Mouse (Mus musculus) megakaryocyte, embryonic 14.5 days (primary cell): ENCODE measurements around the gene Ccnb1ip1. TPM values are rescaled to one million over a fixed set of nuclear protein-coding genes. Genes with fewer than 3 reads are reported as not detected.

Experiments
- H3K27me3 ChIP-seq: replicated peaks from 2 replicates; pipeline ENCODE3; 2012; ENCODE audit warnings: inconsistent platforms
- H3K36me3 ChIP-seq: replicated peaks from 2 replicates; pipeline ENCODE3; 2012; ENCODE audit warnings: low read length, inconsistent platforms, mixed read lengths
- H3K4me1 ChIP-seq: 2 replicates; pipeline ENCODE4 v1.6.1; 2012; ENCODE audit warnings: inconsistent platforms
- H3K4me3 ChIP-seq: replicated peaks from 2 replicates; pipeline ENCODE3; 2012; ENCODE audit warnings: moderate library complexity, mild to moderate bottlenecking, inconsistent platforms
- H3K9me3 ChIP-seq: 2 replicates; pipeline ENCODE4 v1.6.1; 2012; ENCODE audit warnings: inconsistent platforms
- FLI1 ChIP-seq: IDR thresholded peaks from 2 replicates; pipeline ENCODE4 v1.6.1; 2012; ENCODE audit warnings: low read length, inconsistent platforms, mixed read lengths
- GATA1 ChIP-seq: IDR thresholded peaks from 3 replicates; pipeline ENCODE4 v1.6.1; 2012; ENCODE audit warnings: mixed read lengths, low read length, inconsistent platforms, borderline replicate concordance
- polyA plus RNA-seq: library from polyadenylated mRNA; stranded (reverse); fragments of >175 nt; gene quantifications from 2 replicates; pipeline ENCODE4 v1.2.3, GENCODE M21; 2012; ENCODE audit warnings: low replicate concordance; ENCODE audit not compliant: insufficient read depth

Gene Ccnb1ip1
- polyA plus RNA-seq, 1 experiment: not detected

DNA sequence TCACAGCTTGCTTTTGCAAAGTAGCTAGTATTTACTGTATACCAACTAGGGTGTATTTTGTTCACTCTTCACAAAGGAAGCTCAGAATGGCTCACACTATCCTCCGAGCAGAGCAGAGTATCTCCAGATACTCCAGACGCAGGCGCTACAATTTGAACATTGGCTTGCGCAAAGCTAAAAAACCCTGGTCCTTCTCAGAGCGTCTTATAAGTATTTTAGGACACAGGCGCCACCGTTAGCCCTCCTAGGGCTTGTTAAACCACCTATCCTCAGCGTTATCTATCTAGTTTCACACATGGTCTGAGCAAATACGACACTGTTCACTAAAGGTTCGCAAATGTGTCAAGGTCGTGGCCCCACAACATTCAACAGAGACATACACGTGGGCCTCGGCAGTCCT lies 2.8 kb downstream of the Ccnb1ip1 start:
- peaks cover 36% of the 10 kb centered on the region for H3K4me1 ChIP-seq
- H3K9me3 ChIP-seq: no peaks in the 10 kb centered on the region
- no peaks in the 10 kb centered on the region for H3K27me3 ChIP-seq
- TF ChIP-seq GATA1: no peak
- TF ChIP-seq FLI1: no peak
- peak overlapping the region; percentile 92 for H3K4me3 ChIP-seq
- H3K36me3 ChIP-seq: peaks cover 2% of the 10 kb centered on the region

DNA sequence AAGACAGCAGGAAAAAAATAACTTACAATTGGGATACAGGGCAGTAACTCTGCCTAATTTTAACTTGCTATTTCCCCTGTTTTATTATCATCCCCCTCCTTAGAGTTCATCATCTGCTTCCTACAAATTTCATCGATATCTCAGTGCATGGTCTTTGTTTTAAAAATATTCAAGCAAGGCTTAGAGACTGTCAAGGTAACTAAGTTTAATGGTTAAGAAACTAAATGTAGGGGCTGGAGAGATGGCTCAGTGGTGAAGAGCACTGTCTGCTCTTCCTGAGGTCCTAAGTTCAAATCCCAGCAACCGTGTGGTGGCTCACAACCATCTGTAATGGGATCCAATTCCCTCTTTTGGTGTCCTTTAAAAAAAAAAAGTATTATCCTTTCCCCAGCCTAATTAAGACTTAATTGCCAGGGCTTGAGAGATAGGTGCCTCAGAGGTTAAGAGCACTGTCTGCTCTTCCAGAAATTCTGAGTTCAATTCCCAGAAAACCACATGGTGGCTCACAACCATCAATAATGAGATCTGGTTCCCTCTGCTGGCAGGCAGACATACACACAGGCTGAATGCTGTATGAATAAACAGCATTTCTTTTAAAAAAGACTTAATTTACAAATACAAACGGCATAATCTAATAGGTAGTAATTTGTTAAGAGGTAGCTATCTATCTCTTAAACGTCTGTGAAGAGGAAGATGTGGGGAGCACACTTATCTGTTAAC lies 4.5 kb downstream of the Ccnb1ip1 start:
- TF ChIP-seq GATA1: no peak
- no peak for TF ChIP-seq FLI1
- no peaks in the 10 kb centered on the region for H3K9me3 ChIP-seq
- H3K36me3 ChIP-seq: peaks cover 15% of the 10 kb centered on the region
- H3K27me3 ChIP-seq: no peaks in the 10 kb centered on the region
- H3K4me1 ChIP-seq: peaks cover 36% of the 10 kb centered on the region
- H3K4me3 ChIP-seq: peak overlapping the region; percentile 92

DNA sequence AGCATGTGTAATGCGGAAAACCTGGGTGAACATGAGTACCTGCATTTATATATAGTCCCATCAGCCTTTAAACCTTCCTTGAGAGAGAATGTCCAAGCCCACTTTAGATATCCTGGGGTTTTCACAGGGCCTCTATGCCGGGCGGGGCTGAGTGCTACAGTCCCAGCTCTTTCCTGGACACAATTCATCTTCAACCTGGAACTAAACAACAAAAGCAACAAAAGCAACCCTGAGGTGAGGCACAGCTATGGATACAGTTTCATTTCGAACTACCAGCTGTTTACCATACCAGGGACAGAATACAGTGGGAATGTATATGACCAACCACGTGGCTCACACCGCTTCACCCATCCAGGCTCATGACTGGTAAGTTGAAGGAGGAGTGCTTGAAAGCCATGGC lies 5.1 kb downstream of the Ccnb1ip1 start:
- Histone ChIP-seq H3K4me3 (peak overlapping the region; percentile 78), H3K36me3 (peaks cover 18% of the 10 kb centered on the region), H3K9me3 (no peaks in the 10 kb centered on the region), H3K4me1 (peaks cover 36% of the 10 kb centered on the region), H3K27me3 (no peaks in the 10 kb centered on the region)
- no peak for TF ChIP-seq GATA1
- no peak for TF ChIP-seq FLI1

- H3K9me3 ChIP-seq: no peaks in the 10 kb centered on the region
- peak overlapping the region; percentile 80 for H3K4me3 ChIP-seq
- no peak for TF ChIP-seq FLI1
- no peak for TF ChIP-seq GATA1
- H3K27me3 ChIP-seq: no peaks in the 10 kb centered on the region
- H3K36me3 ChIP-seq: peaks cover 38% of the 10 kb centered on the region
- H3K4me1 ChIP-seq: peaks cover 33% of the 10 kb centered on the region
These were observed 7.9 kb downstream of the Ccnb1ip1 start for GRCm38 (mm10) chr14:50799502-50800259.

- no peak for TF ChIP-seq FLI1
- no peak for TF ChIP-seq GATA1
- Histone ChIP-seq H3K36me3 (peaks cover 40% of the 10 kb centered on the region), H3K4me3 (no peak overlapping the region)
These were observed 9.0 kb downstream of the Ccnb1ip1 start for GRCm38 (mm10) chr14:50798512-50798911.

GRCm38 (mm10) chr14:50796464-50796863 lies 11.1 kb downstream of the Ccnb1ip1 start:
- no peaks in the 10 kb centered on the region for H3K9me3 ChIP-seq
- H3K36me3 ChIP-seq: peaks cover 53% of the 10 kb centered on the region
- no peaks in the 10 kb centered on the region for H3K27me3 ChIP-seq
- peaks cover 7% of the 10 kb centered on the region for H3K4me1 ChIP-seq
- TF ChIP-seq FLI1 (no peak), GATA1 (no peak)
- no peak overlapping the region for H3K4me3 ChIP-seq

More at GRCm38 (mm10) chr14:50798512-50798911, 9.0 kb downstream of the Ccnb1ip1 start:
- Histone ChIP-seq H3K27me3 (no peaks in the 10 kb centered on the region), H3K4me1 (peaks cover 25% of the 10 kb centered on the region), H3K9me3 (no peaks in the 10 kb centered on the region)

DNA sequence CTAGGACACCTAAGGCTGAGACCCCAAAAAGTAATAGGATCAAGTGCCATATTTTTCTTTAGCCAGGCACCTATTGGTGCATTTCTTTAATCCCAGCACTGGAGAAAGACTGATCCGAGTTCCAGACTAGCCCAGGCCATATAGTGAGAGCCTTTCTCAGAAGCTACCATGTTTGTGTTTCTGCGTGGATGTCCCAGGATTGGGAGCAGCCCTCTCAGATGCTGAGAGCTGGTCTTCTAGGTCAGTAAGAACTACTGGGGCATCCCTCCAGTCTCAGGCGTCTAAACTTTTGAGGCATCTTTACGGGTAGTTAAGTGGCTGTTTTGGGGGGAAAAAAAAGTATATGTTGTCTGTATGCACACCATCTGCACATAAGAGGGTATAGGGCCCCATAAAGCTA lies 11.6 kb downstream of the Ccnb1ip1 start:
- H3K4me3 ChIP-seq: no peak overlapping the region
- H3K4me1 ChIP-seq: peaks cover 7% of the 10 kb centered on the region
- no peaks in the 10 kb centered on the region for H3K27me3 ChIP-seq
- H3K36me3 ChIP-seq: peaks cover 54% of the 10 kb centered on the region
- no peaks in the 10 kb centered on the region for H3K9me3 ChIP-seq
- TF ChIP-seq GATA1 (no peak), FLI1 (no peak)

DNA sequence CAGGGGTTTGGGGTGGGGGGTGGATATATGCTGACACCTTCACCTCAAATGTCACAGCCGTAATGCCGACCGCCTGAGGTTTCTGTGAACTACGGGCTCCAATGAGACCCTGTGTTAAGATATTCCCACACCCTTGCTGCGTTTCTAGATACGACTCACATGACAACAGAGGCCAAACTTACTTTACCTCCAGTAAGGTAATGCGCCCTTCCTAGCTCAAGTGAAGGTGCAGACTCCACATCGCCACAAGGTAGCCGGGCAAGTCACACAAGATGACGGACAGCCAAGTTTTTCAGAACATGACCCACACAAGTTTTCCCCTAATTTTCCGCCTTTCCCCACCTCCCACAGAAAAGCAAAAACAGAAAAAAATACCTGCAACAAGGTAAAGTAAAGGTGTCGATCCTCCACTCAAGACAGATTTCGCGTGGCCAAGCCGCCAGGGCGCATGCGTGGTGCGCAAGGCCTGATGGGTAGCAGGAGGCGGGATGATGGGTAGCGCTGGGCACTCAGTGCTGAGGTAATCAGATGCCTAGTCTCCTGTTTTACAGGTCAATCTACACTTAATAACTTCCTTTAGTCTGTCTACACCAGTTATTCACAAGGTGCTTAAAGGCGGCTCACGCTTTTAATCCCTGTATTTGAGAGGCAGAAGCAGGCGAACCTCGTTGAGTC lies 12.1 kb downstream of the Ccnb1ip1 start:
- Histone ChIP-seq H3K4me3 (no peak overlapping the region), H3K9me3 (no peaks in the 10 kb centered on the region), H3K4me1 (peaks cover 6% of the 10 kb centered on the region), H3K36me3 (peaks cover 57% of the 10 kb centered on the region), H3K27me3 (no peaks in the 10 kb centered on the region)
- no peak for TF ChIP-seq GATA1
- TF ChIP-seq FLI1: no peak

DNA sequence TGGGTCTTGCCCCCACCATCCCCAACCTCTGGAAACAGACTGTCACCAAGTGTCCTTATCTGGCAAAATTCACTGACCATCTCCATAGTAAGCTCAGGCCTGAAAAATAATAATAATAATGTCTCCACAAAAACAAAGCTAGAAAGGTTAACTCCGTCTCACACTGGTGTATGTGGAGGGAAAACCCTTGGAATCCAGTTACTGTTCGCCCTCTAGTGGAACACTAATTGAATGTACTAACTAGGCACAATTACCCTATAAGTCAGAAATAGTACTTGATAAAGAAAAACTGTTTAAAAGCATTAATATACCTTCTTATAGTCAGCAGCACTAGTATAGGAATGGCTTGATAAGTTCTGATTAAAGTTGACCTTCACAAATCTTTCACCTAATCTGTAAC lies 19.4 kb downstream of the Ccnb1ip1 start:
- Histone ChIP-seq H3K4me3 (no peak overlapping the region), H3K4me1 (peaks cover 10% of the 10 kb centered on the region), H3K9me3 (no peaks in the 10 kb centered on the region), H3K27me3 (no peaks in the 10 kb centered on the region), H3K36me3 (peaks cover 18% of the 10 kb centered on the region)
- TF ChIP-seq GATA1: no peak
- TF ChIP-seq FLI1: no peak

DNA sequence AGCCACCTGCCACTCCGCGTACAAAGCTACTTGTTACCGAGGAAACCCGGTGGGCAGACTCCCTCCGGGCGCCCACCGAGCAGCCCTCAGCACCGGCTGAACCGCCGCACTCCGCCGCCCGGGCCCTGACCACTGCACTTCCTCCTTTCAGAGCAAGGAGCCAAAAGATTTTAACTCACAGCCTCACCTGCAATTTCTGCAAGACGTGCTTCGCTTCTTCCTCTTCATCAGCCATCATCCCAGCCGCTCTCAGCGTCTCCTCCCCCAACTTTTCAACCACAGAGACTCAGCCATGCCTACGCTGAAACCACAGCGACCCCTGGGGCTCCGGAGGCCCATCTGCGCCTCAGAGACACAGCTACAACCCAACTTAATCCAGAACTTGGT lies 22.3 kb downstream of the Ccnb1ip1 start, which contains the start of gene Ttc5:
TSS of gene Ttc5 (minus strand) at position 269 of the 387 bp plus-strand sequence.
- Histone ChIP-seq H3K9me3 (peaks cover 3% of the 10 kb centered on the region; the same call in 1 of the 2 replicates), H3K36me3 (peaks cover 30% of the 10 kb centered on the region), H3K4me1 (peaks cover 13% of the 10 kb centered on the region), H3K4me3 (peak within 1 kb of the TSS; percentile 95), H3K27me3 (no peaks in the 10 kb centered on the region)
- TF ChIP-seq FLI1: no peak
- no peak for TF ChIP-seq GATA1
